Mouse (Mus musculus): ENCODE measurements at regions not wholly inside any gene's neighbourhood (a gene's known extent, or its start where the extent isn't known, plus 50 kb on each side); places are given as distances from the start of the nearest gene placed in this dataset.

DNA sequence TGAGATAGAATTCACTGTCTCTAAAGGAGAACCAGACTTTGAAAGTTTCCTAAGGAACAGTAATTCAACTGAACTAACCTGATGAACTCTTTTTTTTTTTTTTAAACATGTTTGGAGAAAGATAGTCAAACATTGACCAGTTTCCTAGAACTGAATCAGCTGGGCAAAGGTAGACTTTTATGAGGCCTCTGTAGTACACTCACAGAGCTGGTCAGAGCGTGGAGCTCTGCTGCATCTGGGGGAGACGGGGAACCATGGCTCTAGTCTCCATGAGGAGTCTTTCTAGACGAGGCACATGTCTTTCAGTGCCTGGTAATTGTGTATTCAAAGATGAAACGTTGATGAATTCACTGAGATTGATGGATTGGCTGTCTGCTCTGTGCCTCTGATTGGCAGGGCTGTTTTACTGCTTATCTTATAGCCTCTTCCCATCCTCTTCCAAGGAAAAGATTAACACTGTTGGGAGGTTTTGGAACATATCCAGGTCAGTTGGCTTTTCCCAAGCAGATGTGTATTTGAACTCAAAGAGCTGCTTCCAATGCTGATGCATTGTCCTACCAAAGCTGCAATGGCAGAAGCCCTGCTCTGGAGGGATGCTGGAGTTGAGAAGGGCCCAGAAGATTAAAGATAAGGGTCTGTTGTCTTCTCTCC lies 122.5 kb upstream of the Maf start:
- DNase-seq (ENCODE audit: low read depth, low spot score), result no peak

DNA sequence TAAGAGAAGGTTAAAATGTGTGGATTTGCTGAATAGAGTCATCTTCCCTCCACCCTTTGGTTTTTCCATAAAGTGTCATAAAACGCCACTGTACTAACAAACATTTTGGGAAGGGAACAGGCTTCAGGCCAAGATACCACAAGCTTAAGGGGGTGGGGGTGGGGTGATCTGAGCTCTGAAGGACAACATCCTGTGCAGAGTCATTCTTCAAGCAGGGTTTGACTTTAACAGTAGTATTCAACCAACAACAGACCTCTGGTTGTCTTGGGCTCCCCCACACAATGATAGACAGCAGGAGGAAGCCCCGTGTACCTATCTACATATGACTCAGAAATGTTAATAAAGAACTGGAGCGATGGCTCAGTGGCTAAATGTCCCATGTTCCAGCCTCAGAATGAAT lies 118.9 kb upstream of the Maf start:
- no peak for DNase-seq (ENCODE audit: low read depth, low spot score)

DNA sequence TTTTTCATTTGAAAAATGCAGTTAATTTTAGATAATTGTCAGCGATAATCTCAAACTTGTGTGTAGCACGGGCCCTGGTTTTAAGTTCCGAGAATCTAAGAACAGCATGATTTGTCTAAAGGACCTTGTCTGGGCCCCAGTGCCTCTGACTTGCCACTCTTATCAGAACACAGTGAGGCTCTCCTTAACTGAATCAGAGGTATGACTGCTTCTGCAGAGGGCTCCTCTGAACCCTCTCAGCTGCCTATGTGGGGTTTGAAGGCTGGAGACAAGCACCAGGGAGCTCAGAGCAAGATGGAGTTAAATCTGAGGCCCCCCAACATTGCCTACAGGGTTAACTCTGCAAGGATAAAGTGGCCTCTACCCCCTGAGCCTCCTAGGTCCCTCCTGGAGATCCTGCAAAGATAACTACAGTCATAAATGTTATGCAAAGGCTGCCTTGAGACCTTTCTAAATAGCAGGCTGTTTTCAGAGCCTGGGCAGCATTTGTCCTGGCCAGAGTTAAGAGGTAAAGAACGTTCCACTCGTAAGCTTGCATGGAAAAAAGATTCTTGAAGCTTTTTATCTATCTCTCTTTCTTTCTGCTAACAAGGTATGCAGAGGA lies 118.4 kb upstream of the Maf start:
- DNase-seq (ENCODE audit: low read depth, low spot score), result no peak

DNA sequence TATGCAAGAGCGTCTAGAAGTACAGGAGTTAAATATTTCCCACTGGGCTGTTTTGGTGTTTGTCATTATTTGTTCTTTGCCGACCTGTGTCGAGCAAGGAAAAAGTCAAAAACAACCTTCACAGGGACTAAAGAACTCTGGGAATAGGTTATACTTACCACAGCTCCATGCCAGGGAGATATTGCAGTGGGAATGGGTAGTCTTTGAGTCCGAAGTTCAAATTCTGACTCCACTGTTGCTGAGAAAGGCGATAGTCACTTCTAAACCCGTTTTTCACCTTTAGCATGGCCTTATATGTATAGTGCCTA lies 116.8 kb upstream of the Maf start:
- no peak for DNase-seq (ENCODE audit: low read depth, low spot score)

DNA sequence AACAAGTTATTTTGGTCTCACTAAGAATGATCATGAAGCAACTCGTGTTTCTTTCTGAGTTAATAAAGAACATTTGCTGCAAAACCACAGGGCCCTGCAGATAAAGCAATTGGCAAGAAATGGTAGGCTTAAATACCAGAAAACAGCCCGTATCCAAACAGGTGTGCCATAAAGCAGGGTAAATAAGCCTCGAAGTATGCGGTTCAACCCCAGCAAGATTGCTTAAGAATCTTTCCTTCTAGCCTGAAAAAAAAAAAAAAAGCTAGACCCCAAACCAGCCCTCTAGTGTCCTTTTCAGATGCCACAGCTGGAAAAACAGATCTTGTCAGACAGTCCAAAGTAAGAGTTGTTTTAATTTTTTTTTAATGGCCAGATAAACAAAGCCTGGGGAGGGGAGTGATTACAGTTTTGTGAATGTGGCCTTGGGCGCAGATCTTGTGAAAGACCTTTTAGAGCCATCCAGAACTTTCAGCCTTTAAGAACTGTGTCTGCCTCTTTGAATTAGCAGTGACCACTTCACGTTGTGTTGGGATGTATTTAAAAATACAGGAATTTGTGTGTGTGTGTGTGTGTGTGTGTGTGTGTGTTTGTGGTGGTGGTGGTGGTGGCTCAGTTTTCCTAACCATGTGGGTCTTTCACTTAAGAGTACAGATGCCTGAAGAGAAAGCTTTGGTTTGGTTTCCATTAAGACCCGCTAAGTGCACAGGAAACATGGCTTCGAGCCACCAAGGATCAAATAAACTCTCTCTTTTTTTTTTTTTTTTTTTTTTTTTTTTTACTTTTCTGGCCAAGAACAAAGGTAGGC lies 116.3 kb upstream of the Maf start:
- no peak for DNase-seq (ENCODE audit: low read depth, low spot score)

DNA sequence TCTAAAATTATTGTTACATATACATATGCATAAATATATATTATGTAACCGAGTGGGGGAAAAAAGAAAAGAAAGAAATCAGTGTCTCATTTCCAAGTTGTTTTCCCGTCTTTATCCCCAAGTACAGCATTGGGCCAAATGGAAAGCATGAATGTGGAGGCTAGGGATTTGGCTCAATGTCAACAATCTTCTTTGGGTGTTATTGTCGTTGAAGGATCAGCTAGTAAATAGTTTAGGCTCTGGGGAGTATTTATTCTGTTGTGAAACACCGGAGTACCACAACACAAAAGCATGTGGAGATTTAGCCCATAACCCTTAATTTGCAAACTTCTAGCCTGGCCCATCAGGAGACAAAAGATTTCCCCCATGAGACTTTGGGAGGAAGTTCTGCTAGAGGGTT lies 105.8 kb upstream of the Maf start:
- no peak for DNase-seq (ENCODE audit: low read depth, low spot score)

DNA sequence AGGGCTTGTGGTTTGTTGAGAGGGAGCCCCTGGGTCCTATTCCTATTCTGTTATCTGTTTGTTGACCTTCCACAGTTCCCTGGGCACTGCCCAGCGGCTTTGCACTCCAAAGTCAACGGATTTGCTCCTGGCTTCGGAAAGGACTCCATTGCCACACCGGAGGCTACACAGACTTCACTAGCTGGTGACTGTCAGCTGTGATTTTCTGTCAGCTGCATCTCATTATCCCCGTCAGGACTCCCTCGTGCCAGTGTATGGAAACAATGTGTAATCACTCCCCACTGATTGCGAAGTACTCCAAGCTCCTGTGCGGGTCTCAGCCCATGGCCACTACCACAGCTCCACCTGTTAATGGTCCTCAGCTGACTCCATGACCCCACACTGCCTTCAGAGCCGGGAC lies 99.0 kb upstream of the Maf start:
- no peak for DNase-seq (ENCODE audit: low read depth, low spot score)

DNA sequence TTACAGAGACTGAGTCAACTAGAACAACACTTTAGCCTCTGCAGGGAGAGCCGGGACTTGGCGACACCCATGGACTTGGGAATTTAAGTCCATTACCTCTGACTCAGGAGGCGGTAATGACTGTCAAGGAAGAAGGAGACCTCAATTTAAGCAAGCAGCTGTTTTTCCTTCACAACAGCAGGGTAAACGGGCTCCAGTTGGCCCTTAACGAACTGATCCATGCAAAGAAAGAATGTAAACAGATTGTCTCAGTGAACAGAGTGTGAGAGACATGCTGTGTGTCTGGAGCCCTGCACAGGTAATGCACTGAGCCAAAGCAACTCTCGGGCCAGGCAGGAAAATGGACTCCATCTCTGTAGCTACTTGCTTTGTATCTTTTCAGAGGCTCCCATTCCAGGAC lies 98.5 kb upstream of the Maf start:
- DNase-seq (ENCODE audit: low read depth, low spot score), result no peak

DNA sequence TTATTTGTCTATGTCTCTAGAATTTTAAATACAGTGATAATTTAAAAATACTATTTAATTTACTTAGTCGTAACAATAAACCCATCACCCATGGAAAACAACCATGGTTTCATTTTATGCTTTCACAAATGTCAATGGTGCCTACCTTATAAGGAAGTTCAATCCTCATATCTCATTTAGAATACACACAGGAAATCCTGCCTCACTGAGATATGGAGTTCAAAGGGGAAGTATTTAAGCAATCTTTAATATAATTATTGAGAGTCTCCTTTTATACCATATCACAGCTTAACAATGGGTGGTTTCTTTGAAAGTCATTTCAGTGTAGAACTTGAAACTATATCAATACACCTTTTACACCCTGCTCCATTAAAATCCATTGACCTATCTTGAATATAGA lies 86.0 kb upstream of the Maf start:
- no peak for DNase-seq (ENCODE audit: low read depth, low spot score)

DNA sequence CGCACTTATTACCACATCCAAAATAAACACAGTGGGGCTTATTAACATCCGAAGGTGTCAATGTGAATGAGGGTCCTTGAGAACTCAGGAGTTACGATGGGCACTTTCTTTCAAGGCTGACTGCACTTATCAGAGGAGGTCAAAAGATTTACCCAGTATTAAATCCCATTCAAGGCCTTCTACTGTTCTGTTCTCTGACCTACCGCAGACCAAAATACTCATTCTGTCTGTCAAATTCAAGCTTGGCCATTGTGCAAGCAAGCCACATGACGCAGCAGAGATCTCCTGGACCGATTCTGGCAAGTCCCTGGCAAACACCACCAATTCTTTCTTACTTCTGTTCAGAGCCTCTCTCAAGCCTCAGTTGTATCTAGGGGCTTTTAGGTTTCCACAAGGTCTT lies 80.8 kb upstream of the Maf start:
- no peak for DNase-seq (ENCODE audit: low read depth, low spot score)

DNA sequence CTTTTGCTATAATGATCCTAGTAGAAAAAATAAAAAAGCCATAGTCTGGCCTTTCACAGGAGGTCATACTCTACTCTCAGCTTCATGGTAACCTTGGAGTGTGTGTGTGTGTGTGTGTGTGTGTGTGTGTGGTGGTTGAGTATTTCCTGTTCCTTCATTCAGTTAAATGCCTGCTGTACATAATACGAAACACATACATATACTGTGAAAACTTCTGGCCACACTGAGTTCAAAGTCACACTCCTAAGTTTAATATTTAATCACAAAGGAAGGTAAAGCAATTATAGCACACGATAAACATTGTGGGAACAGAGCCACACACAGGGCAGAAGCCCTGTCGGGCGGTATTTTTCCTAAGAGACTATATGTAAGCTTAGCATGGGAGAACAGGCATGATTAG lies 78.6 kb upstream of the Maf start:
- DNase-seq (ENCODE audit: low read depth, low spot score), result no peak

DNA sequence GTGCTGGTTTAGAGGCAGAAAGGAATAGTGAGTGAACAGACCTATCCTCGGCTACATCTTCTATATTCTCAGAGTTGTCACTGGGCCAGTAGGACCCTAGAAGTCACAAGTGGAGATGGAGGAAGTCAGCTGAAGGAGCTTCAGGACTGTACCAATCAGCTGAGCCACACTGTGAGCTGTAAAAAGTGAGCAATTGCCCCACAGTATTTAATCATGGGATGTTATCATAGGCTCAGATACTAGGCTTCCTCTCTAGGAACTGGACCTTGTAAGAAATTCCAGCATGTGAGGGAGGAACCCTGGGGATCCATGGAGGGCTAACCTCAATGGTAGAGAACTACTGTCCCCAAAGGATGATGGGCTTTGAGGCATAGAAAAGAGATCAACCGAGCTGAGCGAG lies 78.2 kb upstream of the Maf start:
- no peak for DNase-seq (ENCODE audit: low read depth, low spot score)

DNA sequence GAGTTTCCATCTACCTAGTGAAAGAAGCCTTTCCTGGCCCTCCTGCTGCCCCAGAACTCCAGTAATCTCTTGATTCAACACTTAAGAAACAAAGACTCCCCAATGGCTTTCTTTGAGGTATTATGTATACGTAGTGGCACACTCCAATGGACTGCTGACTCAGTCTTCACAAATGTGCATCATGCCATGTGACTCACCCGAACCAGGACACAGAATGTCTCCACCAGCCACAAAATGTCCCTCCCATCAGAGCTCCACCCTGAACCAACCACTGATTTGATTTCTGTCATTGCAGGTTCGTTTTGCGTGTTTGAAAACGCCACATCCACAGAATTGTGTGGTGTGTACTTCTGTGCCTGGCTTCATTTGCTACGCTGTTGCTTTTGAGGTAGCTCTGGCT lies 75.8 kb upstream of the Maf start:
- DNase-seq (ENCODE audit: low read depth, low spot score), result no peak

DNA sequence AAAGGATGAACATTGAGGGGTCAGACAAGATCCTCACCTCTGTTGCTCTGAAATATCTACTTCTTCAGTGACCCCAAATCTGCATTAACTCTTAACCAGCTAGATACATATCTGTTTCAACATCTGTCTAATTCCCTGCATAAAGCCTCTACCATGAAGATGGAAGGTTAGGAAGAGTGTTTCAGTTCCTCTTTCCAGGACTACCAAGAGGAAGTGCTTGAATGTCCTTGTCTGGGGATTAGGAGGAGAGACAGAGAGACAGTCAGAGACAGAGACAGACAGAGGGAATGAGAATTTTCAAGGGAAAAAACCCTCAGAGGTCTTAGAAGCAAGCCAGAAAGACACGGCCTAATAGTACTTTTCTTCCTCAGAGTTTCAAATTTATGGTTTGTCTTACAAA lies 70.8 kb upstream of the Maf start:
- no peak for DNase-seq (ENCODE audit: low read depth, low spot score)

DNA sequence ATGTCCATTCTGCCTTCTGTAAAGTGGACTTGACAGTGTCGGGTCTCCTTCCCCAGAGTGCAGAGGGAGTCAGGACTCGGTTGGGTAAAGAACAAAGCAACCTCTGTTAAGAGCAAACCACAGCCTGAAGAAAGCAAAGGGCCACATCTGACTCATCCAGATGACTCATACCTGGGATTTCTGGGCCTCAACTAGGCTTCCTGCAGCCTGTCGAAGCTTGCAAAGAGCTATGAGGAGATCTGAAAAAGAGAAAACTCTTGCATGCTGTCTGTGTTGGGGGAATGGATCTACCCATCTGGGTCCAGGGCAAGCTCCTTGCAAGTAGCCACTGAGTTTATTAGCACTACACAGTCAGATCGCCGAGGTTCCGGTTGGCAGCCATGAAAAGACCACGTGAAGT lies 63.5 kb upstream of the Maf start:
- no peak for DNase-seq (ENCODE audit: low read depth, low spot score)

DNA sequence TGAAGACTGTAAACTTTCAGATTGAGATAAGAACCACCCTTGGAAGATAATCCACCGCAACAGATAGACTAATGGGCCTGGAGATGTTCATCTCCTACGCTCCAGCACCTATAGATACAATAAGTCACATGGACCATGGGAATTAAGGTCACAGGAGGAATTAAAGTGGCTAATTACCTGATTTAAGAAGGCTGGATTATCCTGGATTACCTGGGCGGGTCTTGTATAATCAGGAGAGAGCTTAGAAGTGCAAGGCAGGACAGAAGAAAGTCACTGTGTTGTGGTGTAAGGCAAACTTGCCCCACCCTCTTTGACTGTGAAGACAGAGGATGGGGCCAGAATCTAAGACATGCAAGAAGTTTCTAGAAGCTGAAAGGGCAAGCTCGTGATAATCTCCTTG lies 61.0 kb upstream of the Maf start:
- DNase-seq (ENCODE audit: low read depth, low spot score), result no peak

DNA sequence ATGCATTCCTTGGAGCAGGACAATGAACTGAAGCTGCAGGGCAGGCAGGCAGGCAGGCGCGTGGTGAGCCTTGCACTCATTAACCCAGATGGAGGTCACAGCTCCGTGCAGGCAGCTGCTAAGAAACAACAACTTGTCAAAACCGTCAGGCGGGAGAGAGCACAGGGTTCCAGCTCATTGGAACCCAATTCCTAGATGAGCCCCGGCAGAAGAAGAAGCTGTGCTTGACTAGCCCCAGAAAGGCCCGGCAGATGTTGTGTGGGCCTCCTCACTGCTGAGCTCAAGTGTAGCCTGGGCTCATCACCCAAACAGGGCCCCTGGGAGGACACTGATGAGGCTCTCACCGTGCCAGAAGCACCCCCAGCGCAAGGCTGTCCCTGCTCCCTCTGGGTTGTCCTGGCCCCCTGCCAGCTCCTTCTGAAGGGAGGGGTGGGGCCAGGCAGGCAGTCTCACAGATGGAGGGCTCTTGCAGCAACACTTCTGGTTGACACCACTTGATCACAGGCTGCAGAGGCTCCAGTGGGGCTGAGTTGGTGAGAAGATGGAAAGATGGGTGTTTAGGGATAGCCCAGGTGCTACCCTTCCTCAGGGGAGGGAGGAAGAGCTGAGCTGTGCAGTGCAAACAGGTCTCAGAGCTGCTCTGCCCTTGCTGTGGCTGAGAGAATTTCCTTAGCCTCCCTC lies 58.8 kb upstream of the Maf start:
- peak; percentile 22 for DNase-seq (ENCODE audit: low read depth, low spot score)

DNA sequence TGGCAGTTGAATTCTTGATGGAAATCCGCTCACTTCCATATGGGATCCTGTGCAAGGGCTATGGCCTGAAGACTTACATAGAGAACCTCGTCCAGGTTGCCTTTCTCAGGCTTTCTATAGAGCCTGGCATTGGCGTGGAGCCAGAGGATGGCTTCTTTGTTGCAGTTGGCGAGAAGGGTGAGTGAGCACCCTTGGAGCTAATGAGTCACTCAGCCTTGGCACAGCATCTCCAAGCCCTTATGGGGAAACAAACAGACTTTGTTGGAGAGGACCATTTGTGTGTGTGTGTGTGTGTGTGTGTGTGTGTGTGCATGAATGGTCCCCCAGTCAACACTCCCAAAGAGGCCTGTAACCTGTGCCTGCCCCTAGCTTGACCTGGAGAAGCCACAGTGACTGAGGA lies 57.0 kb upstream of the Maf start:
- DNase-seq (ENCODE audit: low read depth, low spot score), result no peak

DNA sequence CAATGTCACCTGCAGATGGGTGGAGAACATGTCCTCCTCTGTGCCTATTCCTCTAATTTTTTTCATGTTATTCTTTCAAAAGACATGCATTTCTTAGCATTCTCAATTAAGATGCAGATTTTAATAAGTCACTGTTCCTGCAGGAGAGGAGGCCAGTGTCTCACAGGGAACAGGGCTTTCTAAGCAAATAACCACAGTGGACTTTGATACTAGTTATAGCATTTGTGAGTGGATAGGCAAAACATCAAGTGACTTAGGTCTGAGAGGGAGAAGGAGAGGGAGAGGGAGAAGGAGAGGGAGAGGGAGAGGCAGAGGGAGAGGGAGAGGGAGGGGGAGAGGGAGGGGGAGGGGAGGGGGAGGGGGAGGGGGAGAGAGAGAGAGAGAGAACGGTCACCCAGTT lies 50.4 kb upstream of the Maf start:
- no peak for DNase-seq (ENCODE audit: low read depth, low spot score)

Measured in R1 (cell line).